ENCODE assay signal across 11 mouse cellular contexts in genomic region chr7:6881473-6882046, GRCm38 (mm10).
DNase-seq lines count a peak whose midpoint lies in the region; ATAC-seq and TF ChIP-seq lines count a peak whose summit lies in the region.
"Had no signal": no experiment of that assay in that cellular context is flagged by ENCODE, and none has a peak within 500 bp of the region (broad histone marks: within the 10 kb centered on the region; RNA-seq: fewer than 3 reads in every experiment).

No protein-coding gene starts in this region.

- H3K4me2 ChIP-seq in forebrain, postnatal 0 days (ENCODE audit: low read depth), result no peak overlapping the region
- no peak overlapping the region for H3K4me2 ChIP-seq in midbrain, embryonic 13.5 days (replicated peaks)

- no peaks in the 10 kb centered on the region for H3K36me3 ChIP-seq in forebrain, postnatal 0 days (ENCODE audit: insufficient read depth)
- no peaks in the 10 kb centered on the region for H3K36me3 ChIP-seq in midbrain, embryonic 13.5 days

- peak; percentile 95 for ATAC-seq in forebrain, postnatal 0 days
- ATAC-seq in midbrain, embryonic 13.5 days, result peak; percentile 94
- ATAC-seq: inflammation-experienced regulatory T-cells, adult 6 months had no signal

- H3K4me1 ChIP-seq in forebrain, postnatal 0 days (ENCODE audit: insufficient read depth), result no peaks in the 10 kb centered on the region
- H3K4me1 ChIP-seq in midbrain, embryonic 13.5 days (replicated peaks), result peaks cover 9% of the 10 kb centered on the region

- H3K4me3 ChIP-seq in forebrain, postnatal 0 days (ENCODE audit: low read depth, low read length), result no peak overlapping the region
- no peak overlapping the region for H3K4me3 ChIP-seq in midbrain, embryonic 13.5 days (replicated peaks)
- H3K4me3 ChIP-seq: heart, adult 2 months had no signal

- H3K9ac ChIP-seq in forebrain, postnatal 0 days, result no peak overlapping the region
- no peak overlapping the region for H3K9ac ChIP-seq in midbrain, embryonic 13.5 days (replicated peaks)

- no peaks in the 10 kb centered on the region for H3K27me3 ChIP-seq in forebrain, postnatal 0 days (ENCODE audit: insufficient read depth, low read length)
- H3K27me3 ChIP-seq in midbrain, embryonic 13.5 days, result no peaks in the 10 kb centered on the region

- peak; percentile 24 for DNase-seq in heart, adult 11 months
- DNase-seq in heart, adult 8-10 months (ENCODE audit: low spot score), result no peak
- peak; percentile 70 for DNase-seq in brain, adult 2 months (ENCODE audit: low read depth, low spot score)
- peak; percentile 57 for DNase-seq in forebrain, postnatal 0 days
- no peak for DNase-seq in gastrocnemius, postnatal 10 days
- DNase-seq in adrenal gland, adult 2 months, result no peak
- no peak for DNase-seq in kidney, adult 8-10 months
- DNase-seq: cerebellum, adult 9-11 months; heart, adult 2 months had no signal

- H3K9me3 ChIP-seq in forebrain, postnatal 0 days (ENCODE audit: low read length), result no peaks in the 10 kb centered on the region
- H3K9me3 ChIP-seq in midbrain, embryonic 13.5 days, result no peaks in the 10 kb centered on the region

- WGBS in forebrain, postnatal 0 days, result 25% methylated on average over 6 of the region's 6 CpGs
- WGBS in midbrain, embryonic 13.5 days, result 24% methylated on average over 6 of the region's 6 CpGs

- no peak for TF ChIP-seq CTCF in forebrain, postnatal 0 days (IDR thresholded peaks at IDR 0.05; ENCODE audit: low read depth)

- peak overlapping the region; percentile 50 for H3K27ac ChIP-seq in forebrain, postnatal 0 days (ENCODE audit: low read depth, low read length)
- H3K27ac ChIP-seq in midbrain, embryonic 13.5 days, result peak overlapping the region; percentile 77
- H3K27ac ChIP-seq: heart, adult 2 months had no signal

Comparison
In these comparisons a context has a peak if more than half of its experiments do, and no peak if none do; other contexts are left out.
1. DNase-seq: peak in heart, adult 11 months (single experiment), brain, adult 2 months (single experiment) and forebrain, postnatal 0 days (single experiment); none in heart, adult 8-10 months (single experiment), gastrocnemius, postnatal 10 days (single experiment), adrenal gland, adult 2 months (single experiment) and kidney, adult 8-10 months (0 of 2).